Mouse (Mus musculus) intestine, embryonic 14.5 days (tissue): Measurements from ENCODE around the gene Tm6sf1. TPM values are rescaled to one million over a fixed set of nuclear protein-coding genes. Genes with fewer than 3 reads are reported as not detected.
"Not testable (repeated sequence)": the region's sequence is repeated elsewhere in the genome, so short reads cannot be mapped to it uniquely, and the experiment has no call there.

Experiments used
- ATAC-seq: fragments of 200-750 bp; cut with Nextera tagmentation; replicated peaks from 2 replicates; pipeline ENCODE4 v1.8.0; 2017; ENCODE audit warnings: low read depth, moderate number of reproducible peaks, moderate TSS enrichment, moderate library complexity; ENCODE audit not compliant: low FRiP score, low TSS enrichment
- DNase-seq: peaks from one replicate; pipeline ENCODE4 v3.0.0-alpha.2; 2018; ENCODE audit warnings: low spot score
- H3K27ac ChIP-seq: fragments of 300-500 bp; sonication (generic); 2 replicates; pipeline ENCODE4 v1.5.1; 2014; ENCODE audit warnings: low read depth, mild to moderate bottlenecking, control low read depth
- H3K27me3 ChIP-seq: fragments of 300-500 bp; sonication (generic); replicated peaks from 2 replicates; pipeline ENCODE4 v1.6.1; 2014; ENCODE audit warnings: low read length, control low read depth; ENCODE audit not compliant: control insufficient read depth, insufficient read depth
- H3K36me3 ChIP-seq: fragments of 300-500 bp; sonication (generic); 2 replicates; pipeline ENCODE4 v1.6.1; 2014; ENCODE audit warnings: low read length, control low read depth; ENCODE audit not compliant: control insufficient read depth, insufficient read depth
- H3K4me1 ChIP-seq: fragments of 300-500 bp; sonication (generic); replicated peaks from 2 replicates; pipeline ENCODE4 v1.6.1; 2014; ENCODE audit warnings: low read length, control low read depth, mixed read lengths; ENCODE audit not compliant: control insufficient read depth, insufficient read depth
- H3K4me2 ChIP-seq: fragments of 300-500 bp; sonication (generic); 2 replicates; pipeline ENCODE4 v1.6.1; 2014; ENCODE audit warnings: low read length
- H3K4me3 ChIP-seq: fragments of 300-500 bp; sonication (generic); 2 replicates; pipeline ENCODE4 v1.5.1; 2014; ENCODE audit warnings: low read depth, low read length, control low read depth, mixed read lengths
- H3K9ac ChIP-seq: fragments of 300-500 bp; sonication (generic); 2 replicates; pipeline ENCODE4 v1.6.1; 2014; ENCODE audit warnings: mild to moderate bottlenecking, low read length
- H3K9me3 ChIP-seq: fragments of 300-500 bp; sonication (generic); 2 replicates; pipeline ENCODE4 v1.6.1; 2016; ENCODE audit warnings: low read length, control low read depth; ENCODE audit not compliant: control insufficient read depth
- WGBS: fragments of 180-500 bp; shearing (Covaris S2); extraction: QIAGEN DNeasy Blood & Tissue Kit; methylation state at CpG from one replicate; pipeline ENCODE4 v1.1.7; 2014; 5-methylcytosine and 5-hydroxymethylcytosine counted together
- polyA plus RNA-seq: library from polyadenylated mRNA; unstranded; fragments of >200 nt; fragmentation: Nextera tagmentation; extraction: Ambion mirVana; gene quantifications from 2 replicates; pipeline ENCODE4 v1.2.1, GENCODE M21; 2014

Gene Tm6sf1
- polyA plus RNA-seq, 1 experiment from 2014 or later = 19.8 TPM

GRCm38 (mm10) chr7:81837771-81838170 is 21.0 kb upstream of the Tm6sf1 start:
- DNase-seq, H3K4me2 ChIP-seq, H3K4me1 ChIP-seq, H3K27ac ChIP-seq, H3K36me3 ChIP-seq, ATAC-seq, H3K9me3 ChIP-seq, H3K9ac ChIP-seq, H3K4me3 ChIP-seq, H3K27me3 ChIP-seq: not testable (repeated sequence)
- WGBS = 83% methylated on average over 5 of the region's 5 CpGs

- Histone ChIP-seq H3K27me3 (no peaks in the 10 kb centered on the region), H3K9ac (no peak overlapping the region), H3K9me3 (no peaks in the 10 kb centered on the region; the same call in 1 of the 2 replicates), H3K4me1 (no peaks in the 10 kb centered on the region), H3K4me2 (no peak overlapping the region), H3K36me3 (no peaks in the 10 kb centered on the region), H3K4me3 (no peak overlapping the region), H3K27ac (no peak overlapping the region)
- no peak for ATAC-seq
- DNase-seq = peak; percentile 33
- 57% methylated on average over 6 of the region's 6 CpGs for WGBS
These were observed 19.1 kb upstream of the Tm6sf1 start for GRCm38 (mm10) chr7:81839746-81840145.

- no peak for ATAC-seq
These were observed 18.1 kb upstream of the Tm6sf1 start for GRCm38 (mm10) chr7:81840661-81841181.

GRCm38 (mm10) chr7:81841439-81841838 is 17.4 kb upstream of the Tm6sf1 start:
- no peak for ATAC-seq
- Histone ChIP-seq H3K27me3 (no peaks in the 10 kb centered on the region), H3K9me3 (no peaks in the 10 kb centered on the region; the same call in 1 of the 2 replicates), H3K4me3 (no peak overlapping the region), H3K9ac (no peak overlapping the region), H3K4me2 (no peak overlapping the region), H3K4me1 (no peaks in the 10 kb centered on the region), H3K36me3 (no peaks in the 10 kb centered on the region), H3K27ac (no peak overlapping the region)
- no peak for DNase-seq
- 81% methylated on average over 6 of the region's 6 CpGs for WGBS

More at GRCm38 (mm10) chr7:81840661-81841181, 18.1 kb upstream of the Tm6sf1 start:
- Histone ChIP-seq H3K9me3 (no peaks in the 10 kb centered on the region; the same call in 1 of the 2 replicates), H3K4me2 (no peak overlapping the region), H3K27me3 (no peaks in the 10 kb centered on the region), H3K27ac (no peak overlapping the region), H3K36me3 (no peaks in the 10 kb centered on the region), H3K4me3 (no peak overlapping the region), H3K9ac (no peak overlapping the region), H3K4me1 (no peaks in the 10 kb centered on the region)
- DNase-seq = no peak
- WGBS = 55% methylated on average over 7 of the region's 7 CpGs

- 88% methylated on average over 7 of the region's 7 CpGs for WGBS
- no peak overlapping the region for H3K27ac ChIP-seq
- no peak overlapping the region for H3K4me3 ChIP-seq
- no peak for DNase-seq
- no peaks in the 10 kb centered on the region for H3K27me3 ChIP-seq
- H3K9me3 ChIP-seq = no peaks in the 10 kb centered on the region
- no peaks in the 10 kb centered on the region for H3K36me3 ChIP-seq
- H3K4me1 ChIP-seq = no peaks in the 10 kb centered on the region
- H3K4me2 ChIP-seq = no peak overlapping the region
- ATAC-seq = no peak
- H3K9ac ChIP-seq = no peak overlapping the region
These were observed 16.7 kb upstream of the Tm6sf1 start for GRCm38 (mm10) chr7:81842141-81842540.

- 44% methylated on average over 1 of the region's 1 CpGs for WGBS
- H3K9me3 ChIP-seq = no peaks in the 10 kb centered on the region
- H3K4me2 ChIP-seq = no peak overlapping the region
- no peaks in the 10 kb centered on the region for H3K27me3 ChIP-seq
- DNase-seq (no peak), ATAC-seq (no peak)
- H3K4me3 ChIP-seq = no peak overlapping the region
- no peak overlapping the region for H3K27ac ChIP-seq
- H3K4me1 ChIP-seq = no peaks in the 10 kb centered on the region
- no peak overlapping the region for H3K9ac ChIP-seq
- H3K36me3 ChIP-seq = no peaks in the 10 kb centered on the region
These were observed 15.8 kb upstream of the Tm6sf1 start for GRCm38 (mm10) chr7:81842998-81843397.

GRCm38 (mm10) chr7:81843903-81844302 is 14.9 kb upstream of the Tm6sf1 start:
- no peaks in the 10 kb centered on the region for H3K27me3 ChIP-seq
- ATAC-seq (no peak), DNase-seq (no peak)
- no peak overlapping the region for H3K4me3 ChIP-seq
- H3K36me3 ChIP-seq = no peaks in the 10 kb centered on the region
- no peak overlapping the region for H3K9ac ChIP-seq
- H3K27ac ChIP-seq = no peak overlapping the region
- WGBS = 88% methylated on average over 8 of the region's 8 CpGs
- H3K9me3 ChIP-seq = no peaks in the 10 kb centered on the region
- H3K4me1 ChIP-seq = no peaks in the 10 kb centered on the region
- H3K4me2 ChIP-seq = no peak overlapping the region

GRCm38 (mm10) chr7:81844801-81845200 is 14.0 kb upstream of the Tm6sf1 start:
- Histone ChIP-seq H3K9ac (no peak overlapping the region), H3K27ac (no peak overlapping the region), H3K36me3 (no peaks in the 10 kb centered on the region), H3K4me1 (no peaks in the 10 kb centered on the region), H3K4me2 (no peak overlapping the region), H3K9me3 (no peaks in the 10 kb centered on the region), H3K4me3 (no peak overlapping the region), H3K27me3 (no peaks in the 10 kb centered on the region)
- 69% methylated on average over 11 of the region's 11 CpGs for WGBS
- no peak for ATAC-seq
- DNase-seq = no peak

GRCm38 (mm10) chr7:81845313-81845712 is 13.5 kb upstream of the Tm6sf1 start:
- Histone ChIP-seq H3K4me1 (no peaks in the 10 kb centered on the region), H3K27ac (no peak overlapping the region), H3K4me3 (no peak overlapping the region), H3K9me3 (no peaks in the 10 kb centered on the region), H3K9ac (no peak overlapping the region), H3K27me3 (no peaks in the 10 kb centered on the region), H3K4me2 (no peak overlapping the region), H3K36me3 (no peaks in the 10 kb centered on the region)
- ATAC-seq (no peak), DNase-seq (no peak)
- 85% methylated on average over 3 of the region's 3 CpGs for WGBS
